Mouse (Mus musculus) activated CD4-positive, CD25-positive, alpha-beta regulatory T cell, adult 4 months (primary cell): Measurements from ENCODE around the gene Tuba1b. TPM values are rescaled to one million over a fixed set of nuclear protein-coding genes. Genes with fewer than 3 reads are reported as not detected.
"Not testable (repeated sequence)": the region's sequence is repeated elsewhere in the genome, so short reads cannot be mapped to it uniquely, and the experiment has no call there.

Source experiments
- ATAC-seq: one replicate; pipeline ENCODE4 v1.8.0; 2017
- polyA plus RNA-seq, 2 experiments: library from polyadenylated mRNA; unstranded; fragments of 100-300 nt; shearing (Covaris generic); gene quantifications; one replicate each; pipeline ENCODE4 v1.2.1; 2017

The Tuba1b gene
- polyA plus RNA-seq, 2 experiments from 2014 or later = 510 to 711 TPM

DNA sequence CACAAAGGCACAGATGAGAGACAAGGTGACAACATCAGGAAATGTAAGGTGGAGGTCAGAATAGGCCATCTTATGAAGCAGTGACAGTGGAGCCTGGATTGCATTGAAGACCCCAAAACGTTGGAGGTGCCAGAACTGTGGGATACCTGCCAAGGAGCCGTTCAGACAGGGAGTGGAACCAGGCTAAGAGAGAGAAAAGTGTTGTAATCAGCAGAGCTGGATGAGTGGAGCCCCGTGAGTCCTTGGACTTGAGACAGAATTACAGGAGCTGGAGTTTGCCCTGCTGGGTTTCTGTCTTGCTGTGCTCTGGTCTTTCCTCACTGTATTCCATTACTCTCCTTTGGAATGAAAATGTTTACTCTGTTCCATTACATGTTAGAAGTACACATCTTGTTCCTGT lies 11.8 kb downstream of the Tuba1b start:
- ATAC-seq = no peak

DNA sequence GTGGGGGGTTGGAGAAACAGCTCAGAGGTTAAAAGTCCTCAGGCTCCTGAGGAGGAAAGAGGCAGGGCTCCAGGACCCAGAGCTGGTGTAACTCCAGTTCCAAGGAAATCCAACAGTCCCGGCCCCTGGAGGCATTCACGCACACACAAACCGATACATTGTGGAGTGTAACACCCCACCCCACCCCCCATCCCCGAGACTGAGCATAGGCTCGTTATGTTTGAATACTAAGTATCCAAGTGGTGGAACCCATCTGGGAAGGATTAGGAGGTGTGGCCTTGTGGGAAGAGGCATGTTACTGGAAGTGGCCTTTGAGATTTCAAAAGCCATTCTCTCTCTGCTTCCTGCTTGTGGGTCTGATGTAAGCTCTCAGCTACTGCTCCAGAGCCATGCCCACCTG lies 12.9 kb downstream of the Tuba1b start:
- no peak for ATAC-seq

DNA sequence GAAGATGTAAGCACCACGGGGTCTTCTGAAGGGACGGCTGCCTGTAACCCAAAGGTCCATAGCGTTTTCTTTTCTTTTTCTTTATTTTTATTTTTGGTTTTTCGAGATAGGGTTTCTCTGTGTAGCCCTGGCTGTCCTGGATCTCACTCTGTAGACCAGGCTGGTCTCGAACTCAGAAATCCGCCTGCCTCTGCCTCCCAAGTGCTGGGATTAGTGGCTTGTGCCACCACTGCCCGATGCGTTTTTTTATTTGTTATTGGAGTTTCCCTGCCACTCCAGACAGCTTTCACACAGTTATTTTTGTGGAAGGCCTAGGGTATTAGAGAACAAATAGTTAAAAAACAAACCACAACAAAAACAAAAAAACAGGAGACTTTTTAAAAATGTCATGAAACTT lies 15.9 kb downstream of the Tuba1b start:
- not testable (repeated sequence) for ATAC-seq

DNA sequence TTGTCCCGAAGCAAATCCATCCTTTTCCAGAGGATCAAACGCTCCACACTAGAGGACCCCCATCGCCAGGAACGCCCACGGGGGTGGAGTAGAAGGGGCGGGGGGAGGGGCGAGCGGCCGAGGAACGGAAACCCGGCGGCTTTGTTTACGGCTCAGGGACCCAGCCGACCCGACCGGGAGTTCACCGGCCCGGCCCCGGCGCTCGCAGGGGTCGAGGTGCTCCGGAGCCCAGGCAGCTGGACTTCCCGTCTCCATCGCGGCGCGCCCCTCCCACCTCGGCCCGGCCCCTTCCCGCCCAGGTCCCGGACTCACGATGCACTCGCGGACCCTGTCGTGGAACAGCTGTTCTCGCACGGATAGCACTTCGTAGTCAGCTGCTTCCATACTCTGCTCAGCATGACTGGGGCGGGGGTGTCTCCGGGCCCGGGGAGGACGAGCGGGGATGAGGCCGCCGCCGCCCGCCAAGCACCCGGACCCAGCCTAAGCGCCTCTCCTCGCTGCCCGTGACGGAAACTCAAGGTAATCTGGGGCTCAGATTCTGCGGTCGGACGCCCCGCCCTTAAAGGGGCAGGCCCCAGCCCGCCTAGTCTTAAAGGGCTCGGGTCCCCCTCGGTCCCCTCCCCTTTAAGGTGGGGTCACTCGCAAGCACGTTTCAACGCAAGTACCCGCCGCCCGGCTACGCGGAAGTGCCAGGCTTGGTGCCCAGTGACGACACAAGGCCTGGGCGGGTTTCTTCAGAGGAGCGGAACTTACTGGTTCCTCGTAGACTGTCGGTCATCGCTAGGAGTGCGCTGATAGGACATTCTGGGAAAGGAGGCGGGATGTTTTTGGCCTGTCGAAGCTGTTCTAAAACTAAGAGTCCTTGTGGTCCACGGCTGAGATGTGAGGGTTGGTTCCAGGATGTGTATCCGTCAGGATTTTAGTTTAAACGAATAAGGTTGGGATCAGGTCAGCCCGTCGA lies 16.5 kb downstream of the Tuba1b start, which contains the start of gene Lmbr1l:
TSS of gene Lmbr1l (minus strand) at position 694 of the 961 bp plus-strand sequence.
- ATAC-seq = peak; percentile 97

DNA sequence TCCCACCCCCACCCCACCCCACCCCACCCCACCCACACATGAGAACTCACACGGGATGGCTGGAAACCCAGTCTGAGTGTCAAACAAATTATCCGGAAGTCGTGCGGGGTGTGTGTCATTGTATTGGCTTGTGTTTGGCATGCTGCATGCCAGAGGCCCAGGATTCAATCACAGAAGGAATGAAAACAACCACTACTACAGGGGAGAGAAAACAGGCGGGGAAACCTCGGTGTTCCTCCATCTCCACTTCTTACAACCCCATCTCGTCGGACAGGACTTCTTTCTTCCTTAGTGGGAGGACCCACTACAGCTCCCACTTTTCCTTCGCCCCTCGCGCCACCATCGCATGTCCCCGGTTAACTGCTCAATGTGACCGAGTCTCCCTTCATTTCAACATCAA lies 17.3 kb downstream of the Tuba1b start:
- ATAC-seq = no peak

DNA sequence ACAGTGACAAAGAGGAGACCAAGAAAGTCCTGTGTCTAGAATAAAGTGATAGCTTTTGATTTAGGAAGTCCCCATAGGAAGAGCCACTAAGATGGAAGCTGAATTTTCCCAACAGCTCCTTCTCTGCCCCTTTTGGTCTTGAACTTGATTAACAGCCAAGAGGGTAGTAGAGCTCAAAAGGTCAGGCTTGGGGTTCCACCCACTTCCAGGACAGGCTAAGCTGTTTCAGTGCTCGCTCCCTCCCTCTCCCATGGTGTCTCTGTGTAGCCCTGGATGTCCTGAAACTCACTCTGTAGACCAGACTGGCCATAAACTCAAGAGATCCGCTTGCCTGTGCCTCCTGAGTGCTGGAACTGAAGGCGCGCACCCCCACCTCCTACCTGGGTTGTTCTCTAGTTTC lies 18.3 kb downstream of the Tuba1b start:
- ATAC-seq = no peak

DNA sequence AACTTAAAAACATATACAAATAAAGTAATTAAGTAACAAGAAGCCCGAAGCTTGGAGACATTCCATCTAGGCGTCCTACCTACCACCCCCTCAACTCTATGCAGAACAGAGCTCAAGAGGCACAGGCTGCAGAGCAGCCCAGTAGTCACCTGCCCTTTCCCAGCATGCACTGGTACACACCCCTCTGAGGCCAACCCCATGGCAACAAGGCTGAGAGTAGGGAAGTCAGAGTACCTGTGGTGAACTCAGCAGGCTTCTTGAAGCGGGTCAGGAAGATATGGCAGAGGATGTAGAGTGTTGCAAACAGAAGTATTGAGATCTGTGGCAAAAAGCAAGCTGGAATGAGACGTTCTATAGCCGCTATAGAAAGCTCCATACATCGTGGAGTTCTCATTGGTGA lies 19.5 kb downstream of the Tuba1b start:
- ATAC-seq = no peak

DNA sequence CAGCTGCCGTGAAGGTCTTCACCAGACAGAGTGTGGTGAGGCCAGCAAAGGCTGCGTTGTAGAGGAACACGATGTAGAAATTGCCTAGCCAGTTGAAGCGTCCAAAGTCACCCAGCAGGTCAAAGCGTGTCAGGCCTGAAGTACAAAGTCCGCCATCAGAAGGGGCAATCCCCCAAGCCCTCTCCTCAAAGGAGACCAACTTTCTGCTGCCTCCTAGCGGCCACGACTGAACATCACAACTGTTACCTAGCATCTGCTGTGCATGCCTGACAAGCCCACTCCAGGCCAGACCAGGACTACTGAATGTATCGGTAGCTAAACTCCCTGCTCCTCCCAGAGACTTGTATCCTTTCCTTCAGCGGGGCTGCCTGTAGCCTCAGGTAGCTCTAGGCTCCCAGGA lies 29.7 kb downstream of the Tuba1b start:
- no peak for ATAC-seq

DNA sequence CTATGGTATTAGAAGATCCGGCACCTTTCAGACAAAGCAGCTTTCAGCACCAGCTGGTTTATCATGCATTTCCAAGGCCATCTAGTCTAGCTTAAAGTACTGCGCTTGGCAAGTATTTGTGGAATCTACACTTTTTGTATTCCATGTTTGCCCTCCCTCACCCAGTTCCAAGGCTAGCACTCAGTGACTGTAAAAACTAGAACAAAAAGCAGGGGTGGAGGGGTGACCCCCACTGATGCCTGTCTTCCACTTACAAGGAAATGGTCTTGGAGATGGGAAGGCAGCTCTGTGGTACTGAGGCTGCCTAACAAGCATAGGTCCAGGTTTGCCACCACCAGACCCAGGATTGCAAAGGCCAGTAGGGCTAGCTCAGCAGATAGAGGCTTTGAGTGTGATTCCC lies 31.8 kb downstream of the Tuba1b start:
- ATAC-seq = no peak

DNA sequence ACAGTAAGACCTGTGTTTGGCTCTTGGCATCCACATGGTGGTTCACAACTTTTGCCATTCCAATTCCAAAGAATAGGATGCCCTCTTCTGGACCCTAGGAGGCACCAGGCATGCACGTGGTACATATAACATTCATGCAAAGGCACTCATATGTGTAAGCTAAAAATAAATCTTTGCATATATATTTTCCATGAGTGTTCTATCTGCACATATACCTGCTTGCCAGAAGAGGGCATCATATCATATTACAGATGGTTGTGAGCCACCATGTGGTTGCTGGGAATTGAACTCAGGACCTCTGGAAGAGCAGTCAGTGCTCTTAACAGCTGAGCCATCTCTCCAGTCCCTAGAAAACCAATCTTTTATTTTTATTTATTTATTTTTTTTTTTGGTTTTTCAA lies 32.8 kb downstream of the Tuba1b start:
- no peak for ATAC-seq

DNA sequence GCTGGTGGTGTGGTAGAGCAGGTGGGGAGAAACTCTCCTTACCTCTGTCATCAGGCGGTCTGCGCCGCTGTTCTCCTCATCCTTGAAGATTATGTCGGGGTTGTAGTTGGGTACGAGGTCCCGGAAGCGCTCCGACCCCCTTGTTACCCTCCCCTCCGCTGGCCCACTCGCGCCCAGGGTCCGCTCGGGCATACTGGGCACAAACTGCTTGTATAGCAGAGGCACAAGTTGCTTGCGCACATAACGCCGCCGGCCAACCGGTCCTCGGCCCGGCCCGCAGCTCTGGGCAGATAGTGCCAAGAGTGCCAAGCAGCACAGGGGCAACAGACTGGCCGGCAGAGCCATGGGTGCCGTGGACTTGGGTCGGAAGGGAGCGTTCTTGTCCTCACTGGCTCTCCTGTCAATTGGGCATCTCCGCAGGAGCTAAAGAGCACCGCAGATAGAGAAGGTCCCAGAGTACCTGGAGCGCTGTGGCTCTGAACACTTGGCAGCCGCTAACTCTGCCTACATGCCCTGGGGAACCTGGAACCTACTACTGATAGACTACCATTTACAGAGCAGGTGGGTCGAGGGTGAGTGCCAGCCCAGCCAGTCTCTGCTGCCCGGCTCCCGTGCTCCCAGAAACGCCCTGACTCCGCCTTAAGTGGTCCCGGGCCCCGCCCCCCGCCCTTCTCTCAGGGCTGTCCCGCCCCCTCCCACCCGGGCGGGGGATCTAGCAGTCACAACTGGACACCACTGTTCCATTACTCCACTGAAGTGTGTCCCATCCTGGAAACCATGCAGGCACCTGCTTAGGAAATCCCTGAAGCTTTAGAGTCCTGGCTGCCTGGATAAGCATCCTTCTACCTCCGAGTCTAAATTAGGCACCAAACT lies 36.2 kb downstream of the Tuba1b start, which contains the start of gene Dhh:
TSS of gene Dhh (minus strand) at position 613 of the 873 bp plus-strand sequence.
- ATAC-seq = no peak

DNA sequence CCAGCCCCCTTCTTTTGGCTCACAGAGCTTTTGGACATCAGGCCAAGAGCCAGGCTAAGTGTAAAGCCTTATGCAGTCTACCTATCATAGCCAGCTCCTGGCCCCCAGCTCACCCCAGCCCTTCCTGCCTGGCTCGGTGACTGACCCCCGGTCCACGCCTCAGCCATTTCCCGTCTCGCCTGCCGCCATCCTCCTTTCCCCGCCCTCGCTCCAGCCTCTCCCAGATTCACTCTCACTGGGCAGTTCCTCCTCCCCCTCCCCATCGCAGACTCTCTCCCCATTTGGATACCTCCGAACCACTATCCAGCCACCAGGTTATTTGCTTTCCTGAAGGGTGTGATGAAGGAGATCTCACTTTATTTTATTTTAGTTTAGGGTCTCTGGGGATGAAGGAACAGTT lies 36.9 kb downstream of the Tuba1b start:
- ATAC-seq = no peak

DNA sequence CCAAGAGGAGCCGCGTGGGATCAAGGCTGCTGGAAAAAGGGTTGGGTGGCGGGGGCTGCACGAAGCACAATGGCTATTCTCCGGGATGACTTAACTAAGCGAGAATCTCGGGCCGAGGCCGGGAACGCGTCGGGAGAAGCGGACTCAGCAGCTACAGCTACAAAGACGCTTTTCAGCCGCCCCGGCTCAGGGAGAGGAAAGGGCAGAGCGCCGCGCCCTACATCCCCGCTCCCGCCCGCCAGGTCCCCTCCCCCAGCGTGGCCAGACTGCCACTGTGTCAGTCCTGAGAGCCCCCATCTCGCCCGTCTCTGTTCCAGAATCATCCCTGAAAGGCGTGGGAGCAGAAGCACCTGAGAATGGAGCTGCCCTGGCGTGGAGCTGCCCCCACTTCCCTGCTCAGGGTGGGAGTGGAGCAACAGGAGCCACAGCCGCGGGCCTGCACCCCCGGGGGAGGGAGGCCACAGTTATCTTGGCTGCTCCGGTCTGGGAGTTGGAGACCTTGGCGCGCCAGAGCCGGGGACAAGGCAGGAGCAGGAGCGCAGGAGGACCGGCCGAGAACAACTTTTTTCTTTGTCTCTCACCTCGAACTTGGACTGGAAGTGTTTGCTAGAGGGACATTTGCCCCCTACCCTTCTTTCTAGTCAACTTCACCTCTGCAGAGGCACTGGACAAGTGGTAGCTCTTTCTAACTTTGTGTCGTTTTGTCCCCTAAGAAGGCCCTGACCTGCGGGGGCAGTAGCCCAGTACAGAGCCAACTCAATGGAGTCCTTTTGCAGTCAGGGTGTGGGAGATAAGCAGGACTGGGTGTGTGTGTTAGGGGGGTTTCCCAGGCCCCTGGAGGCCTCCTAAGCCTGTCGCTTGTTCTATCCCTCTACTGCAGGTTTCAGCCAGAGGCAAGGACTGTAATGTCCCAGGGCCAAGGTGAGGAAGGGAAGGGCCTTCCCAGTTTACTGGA lies 38.5 kb downstream of the Tuba1b start:
- no peak for ATAC-seq

DNA sequence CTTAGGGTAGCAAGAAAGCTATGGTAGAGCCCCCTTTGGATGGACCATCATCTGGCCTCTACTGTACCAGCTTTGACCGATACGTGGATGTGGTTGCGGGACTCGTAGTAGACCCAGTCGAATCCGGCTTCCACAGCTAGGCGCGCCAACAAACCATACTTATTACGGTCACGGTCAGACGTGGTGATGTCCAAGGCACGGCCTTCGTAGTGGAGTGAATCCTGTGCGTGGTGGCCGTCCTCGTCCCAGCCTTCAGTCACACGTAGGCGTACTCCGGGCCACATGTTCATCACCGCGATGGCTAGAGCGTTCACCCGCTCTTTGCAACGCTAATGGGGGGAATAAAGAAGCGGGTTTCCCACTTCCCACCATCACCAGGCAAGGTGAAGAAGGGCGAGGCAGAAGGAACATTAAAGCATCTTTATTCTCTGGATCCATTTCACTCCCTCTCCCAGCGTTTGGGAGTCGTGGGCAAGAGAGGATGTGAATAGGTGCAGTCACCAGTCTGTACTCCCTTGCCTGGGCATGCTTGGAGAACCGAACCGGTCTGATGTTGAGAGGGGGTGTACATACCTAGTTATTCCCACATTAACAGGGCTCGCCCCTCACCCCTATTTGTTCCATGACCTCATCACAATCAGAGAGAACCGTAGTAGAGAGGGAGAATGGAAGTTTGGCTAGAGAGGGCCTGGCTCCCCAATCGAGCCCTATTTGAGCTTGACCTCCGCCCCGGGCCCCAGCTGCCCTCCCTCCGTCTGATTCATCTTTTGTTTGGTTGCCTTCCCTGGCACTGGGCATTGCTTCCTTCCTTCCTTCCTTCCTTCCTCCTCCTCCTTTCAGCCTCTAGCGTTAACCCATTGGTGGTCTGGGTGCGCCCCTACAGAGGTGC lies 39.4 kb downstream of the Tuba1b start:
- ATAC-seq = no peak

DNA sequence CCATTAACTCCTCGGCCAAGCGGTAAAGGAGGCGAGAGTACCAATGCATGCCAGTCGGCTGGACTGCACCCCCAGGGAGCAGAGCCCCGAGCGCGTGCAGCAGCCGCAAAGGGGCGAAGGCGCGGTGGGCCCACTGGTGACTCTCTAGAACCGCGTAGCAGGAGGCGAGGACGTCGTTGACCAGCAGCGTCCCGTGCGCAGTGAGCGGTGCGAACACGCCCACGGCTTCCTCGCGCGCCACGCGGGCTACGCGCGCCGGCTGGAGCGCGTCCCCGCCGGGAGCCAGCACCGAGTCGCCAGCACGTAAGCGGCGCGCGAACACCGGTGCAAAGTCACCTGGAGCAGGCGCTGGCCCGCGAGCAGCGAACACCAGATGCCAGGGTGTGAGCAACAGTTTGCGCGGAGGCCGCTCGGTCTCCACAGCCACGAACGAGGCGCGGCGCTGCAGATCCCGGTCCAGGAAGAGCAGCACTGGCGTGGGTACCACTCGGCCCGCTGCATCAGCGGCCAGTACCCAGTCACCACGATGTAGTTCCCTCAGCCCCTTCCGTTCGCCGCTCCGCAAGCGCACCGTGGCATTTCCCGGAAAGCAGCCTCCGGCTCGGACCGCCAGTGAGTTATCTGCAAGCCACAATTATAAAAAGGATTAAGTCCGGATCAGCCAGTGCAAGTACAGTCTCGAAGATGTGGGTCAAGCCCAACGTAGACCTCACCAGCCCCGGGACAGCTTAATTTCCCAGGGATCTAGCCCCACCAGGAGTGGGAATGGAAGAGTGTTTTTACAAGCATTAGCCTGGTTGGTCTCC lies 40.2 kb downstream of the Tuba1b start, which contains the start of gene Rhebl1:
TSS of gene Rhebl1 (minus strand) at position 601 of the 806 bp plus-strand sequence.
- peak; percentile 21 for ATAC-seq

DNA sequence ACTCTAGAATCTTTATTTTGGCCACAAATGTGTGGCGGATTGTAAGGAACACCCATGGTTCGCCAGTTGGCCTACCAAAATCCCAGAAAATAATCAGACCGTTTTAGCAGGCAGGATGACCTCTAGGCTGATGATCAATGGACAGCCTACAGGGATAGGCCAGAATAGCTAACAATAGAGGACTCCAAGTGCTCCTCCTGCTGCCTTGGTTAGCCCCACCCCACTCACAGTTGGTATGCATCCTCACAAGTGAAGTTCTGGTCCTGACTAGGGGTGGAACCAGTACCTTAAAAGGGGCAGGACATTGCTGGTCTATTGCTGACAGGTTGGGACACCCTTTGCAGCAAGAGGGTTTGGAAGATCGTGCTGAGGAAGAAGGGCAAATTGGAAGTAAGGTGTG lies 41.3 kb downstream of the Tuba1b start:
- ATAC-seq = no peak

DNA sequence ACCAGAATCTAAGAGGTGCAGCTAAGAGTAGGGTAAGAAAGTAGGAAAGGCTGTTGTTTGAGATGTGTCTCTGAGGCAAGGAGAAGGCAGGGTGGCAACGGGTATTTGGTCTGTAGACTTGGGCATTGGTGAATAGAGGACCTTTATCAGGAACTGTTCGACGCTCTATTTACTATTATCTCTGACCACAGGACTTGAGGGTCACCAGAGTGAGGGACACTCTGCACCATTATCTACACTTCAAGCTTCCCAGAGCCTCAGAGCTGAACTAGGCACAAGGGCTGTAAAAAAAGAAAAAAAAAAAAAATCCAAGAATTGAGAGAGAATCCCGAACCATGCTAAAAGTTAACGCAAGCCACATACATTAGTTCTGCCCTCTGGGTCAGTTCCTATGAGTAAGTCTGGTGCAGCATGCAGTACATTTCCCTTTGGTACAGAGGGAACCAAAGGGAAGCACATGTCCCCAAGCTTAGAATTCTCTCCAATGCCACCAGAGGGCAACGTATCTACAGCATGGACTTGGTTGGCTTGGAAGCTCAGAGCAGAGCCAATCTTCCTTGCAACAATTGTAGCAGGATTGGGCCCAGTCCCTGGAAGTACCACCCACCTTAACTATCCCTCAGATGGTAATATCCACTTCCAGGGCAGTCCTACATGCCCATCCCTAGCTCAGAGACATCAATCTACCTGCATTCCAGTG lies 42.3 kb downstream of the Tuba1b start:
- ATAC-seq = peak; percentile 78

DNA sequence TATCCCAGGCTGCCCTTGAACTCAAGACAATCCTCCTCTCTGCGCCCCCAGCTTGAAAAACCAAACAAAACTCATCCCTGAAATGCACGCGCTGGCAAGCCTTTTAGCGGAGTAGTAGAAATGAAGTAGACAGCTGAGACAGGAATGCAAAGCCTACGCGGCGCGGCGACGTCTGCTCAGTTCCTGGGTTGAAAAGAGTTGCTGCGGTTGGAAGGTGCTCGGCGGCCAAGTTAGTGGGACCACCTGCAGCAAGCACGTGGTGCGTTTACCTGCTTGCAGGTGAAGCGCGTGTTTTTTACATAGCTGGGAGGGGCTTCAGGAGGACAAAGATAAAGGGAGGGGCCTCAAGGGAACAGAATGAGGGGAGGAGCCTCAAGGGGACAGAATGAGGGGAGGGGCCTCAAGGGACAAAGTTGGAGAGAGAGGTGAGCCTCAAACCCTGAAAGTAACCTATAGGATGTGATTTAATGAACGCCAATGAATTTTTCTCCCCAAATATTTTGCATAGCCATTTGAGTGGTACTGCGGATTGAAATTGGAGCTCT lies 43.1 kb downstream of the Tuba1b start:
- no peak for ATAC-seq

DNA sequence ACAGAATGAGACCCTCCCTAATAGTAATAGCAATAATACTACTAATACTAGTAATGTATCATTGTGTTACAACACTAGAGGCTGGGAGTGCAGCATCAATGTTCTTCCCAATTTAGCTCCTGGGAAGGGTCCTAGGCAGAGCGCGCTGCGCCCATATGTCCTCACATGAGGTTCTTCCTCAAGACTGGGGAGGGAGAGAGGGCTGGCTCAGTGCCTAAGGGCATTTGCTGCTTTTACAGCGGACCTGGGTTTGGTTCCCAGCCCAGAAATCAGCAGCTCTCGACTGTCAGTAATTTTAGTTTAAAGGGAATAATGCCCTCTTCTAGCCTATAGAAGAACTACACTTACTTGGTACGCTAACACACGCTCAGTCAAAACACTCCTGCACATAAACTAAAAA lies 46.8 kb downstream of the Tuba1b start:
- ATAC-seq = no peak
